Mouse (Mus musculus) hindbrain, embryonic 12.5 days (tissue): ENCODE results near the gene Hand2. TPM values are rescaled to one million over a fixed set of nuclear protein-coding genes. Genes with fewer than 3 reads are reported as not detected.

Experiments
- polyA plus RNA-seq: library from polyadenylated mRNA; unstranded; fragments of >200 nt; fragmentation: Nextera tagmentation; extraction: Ambion mirVana; gene quantifications from 2 replicates; pipeline ENCODE4 v1.2.1, GENCODE M21; 2016

Hand2 gene
- polyA plus RNA-seq, 1 experiment from 2014 or later: not detected

Other genes starting within 250 kb of the Hand2 start
- 1.5 and 1.6 TPM in 2 replicates for gene Scrg1, start 134.9 kb downstream of the Hand2 start, polyA plus RNA-seq
- gene Sap30, start 166.9 kb downstream of the Hand2 start, polyA plus RNA-seq: 89.9 and 90.4 TPM in 2 replicates
- 331 and 384 TPM in 2 replicates for gene Hmgb2, start 190.9 kb downstream of the Hand2 start, polyA plus RNA-seq